Mouse (Mus musculus) effector memory CD4-positive, alpha-beta T cell, adult 7 months (primary cell): ENCODE data around the gene Kcnj6. TPM values are rescaled to one million over a fixed set of nuclear protein-coding genes. Genes with fewer than 3 reads are reported as not detected.

ENCODE experiments used
- polyA plus RNA-seq: library from polyadenylated mRNA; unstranded; fragments of 100-300 nt; shearing (Covaris generic); gene quantifications from one replicate; pipeline ENCODE4 v1.2.1, GENCODE M21; 2017

Gene Kcnj6
- 0.39 TPM for polyA plus RNA-seq

GRCm38 (mm10) chr16:94997340-94997849 is at the start of gene Kcnj6:
TSS of gene Kcnj6 (minus strand) at chr16:94997701.

